Mouse (Mus musculus) gastrocnemius, adult 2 months (tissue): ENCODE data around the gene Pnrc2. TPM values are rescaled to one million over a fixed set of nuclear protein-coding genes. Genes with fewer than 3 reads are reported as not detected.

Source experiments
- DNase-seq: peaks from one replicate; pipeline ENCODE4 v3.0.0; 2022
- H3K27ac ChIP-seq: fragments of 200-600 bp; 2 replicates; pipeline ENCODE4 v1.8.1; 2022; ENCODE audit warnings: mild to moderate bottlenecking
- H3K4me3 ChIP-seq: fragments of 200-600 bp; 2 replicates; pipeline ENCODE4 v1.8.1; 2022; ENCODE audit warnings: mild to moderate bottlenecking, moderate library complexity
- CTCF ChIP-seq: fragments of 200-600 bp; IDR thresholded peaks from 2 replicates; pipeline ENCODE4 v1.8.1; 2022; ENCODE audit warnings: antibody characterized with exemption, mild to moderate bottlenecking, moderate library complexity
- intact Hi-C: fragments of 180-260 bp; cut with DNase I; formaldehyde crosslinking; loops from one replicate; pipeline ENCODE4 v1.15.1; 2025
- total RNA-seq, 2 experiments: library from RNA; stranded (reverse); gene quantifications; 2 replicates each; pipeline ENCODE4 v1.2.3; 2021

The Pnrc2 gene
- total RNA-seq, 2 experiments from 2014 or later: 36.7 to 44.8 TPM

DNA sequence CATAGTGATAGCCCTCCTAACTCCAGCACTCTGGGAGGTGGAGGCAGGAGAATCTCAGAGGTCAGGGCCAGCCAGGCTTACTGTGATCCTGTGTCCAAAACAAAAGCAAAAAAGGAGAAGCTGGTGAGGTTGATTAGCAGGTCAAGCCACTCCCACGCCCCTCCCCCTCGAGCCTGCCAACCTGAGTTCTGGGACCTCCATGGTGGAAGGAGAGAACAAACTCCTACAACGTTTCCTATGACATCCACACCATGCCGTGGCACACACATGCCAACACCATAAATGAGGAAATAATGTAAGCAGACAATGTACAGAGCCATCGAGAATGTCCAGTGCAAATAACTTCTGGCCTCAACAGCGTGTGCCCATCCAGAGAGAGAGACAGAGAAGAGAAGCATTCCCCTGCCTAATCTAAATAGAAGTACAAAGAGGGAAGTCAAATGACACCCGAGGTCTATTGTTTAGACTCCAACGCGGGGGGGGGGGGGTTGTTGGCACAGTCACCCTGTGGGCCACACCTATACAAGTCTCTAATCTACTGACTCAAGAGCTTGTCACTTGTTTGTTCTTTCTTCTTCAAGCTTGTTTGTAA lies 2.4 kb upstream of the Pnrc2 start:
- intact Hi-C loops: loop anchor here (5.0 kb wide), 1 partner anchor 54 kb away; no protein-coding TSS in a partner anchor
- peak; percentile 56 for DNase-seq
- TF ChIP-seq CTCF: no peak
- peak overlapping the region; percentile 64 for H3K4me3 ChIP-seq
- peak overlapping the region; percentile 99 for H3K27ac ChIP-seq

DNA sequence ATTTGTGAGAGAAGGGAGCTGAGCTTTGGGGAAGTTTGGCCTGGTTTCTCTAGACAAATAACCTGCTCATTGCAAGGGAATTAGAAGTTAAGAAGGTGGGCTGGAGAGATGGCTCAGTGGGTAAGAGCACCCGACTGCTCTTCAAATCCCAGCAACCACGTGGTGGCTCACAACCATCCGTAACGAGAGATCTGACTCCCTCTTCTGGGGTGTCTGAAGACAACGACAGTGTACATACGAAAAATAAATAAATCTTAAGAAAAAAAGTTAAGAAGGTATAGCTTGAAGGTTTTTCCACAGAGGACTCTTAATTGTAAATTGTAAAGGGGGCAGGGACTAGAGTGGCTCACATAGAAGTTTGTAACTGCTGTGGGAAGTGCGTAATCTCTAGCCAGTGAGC lies 1.9 kb upstream of the Pnrc2 start:
- no peak for TF ChIP-seq CTCF
- no peak overlapping the region; the same call in 1 of the 2 replicates for H3K4me3 ChIP-seq
- DNase-seq: no peak
- peak overlapping the region; percentile 99 for H3K27ac ChIP-seq
- intact Hi-C loops: loop anchor here (5.0 kb wide), 1 partner anchor 53 kb away; no protein-coding TSS in a partner anchor

DNA sequence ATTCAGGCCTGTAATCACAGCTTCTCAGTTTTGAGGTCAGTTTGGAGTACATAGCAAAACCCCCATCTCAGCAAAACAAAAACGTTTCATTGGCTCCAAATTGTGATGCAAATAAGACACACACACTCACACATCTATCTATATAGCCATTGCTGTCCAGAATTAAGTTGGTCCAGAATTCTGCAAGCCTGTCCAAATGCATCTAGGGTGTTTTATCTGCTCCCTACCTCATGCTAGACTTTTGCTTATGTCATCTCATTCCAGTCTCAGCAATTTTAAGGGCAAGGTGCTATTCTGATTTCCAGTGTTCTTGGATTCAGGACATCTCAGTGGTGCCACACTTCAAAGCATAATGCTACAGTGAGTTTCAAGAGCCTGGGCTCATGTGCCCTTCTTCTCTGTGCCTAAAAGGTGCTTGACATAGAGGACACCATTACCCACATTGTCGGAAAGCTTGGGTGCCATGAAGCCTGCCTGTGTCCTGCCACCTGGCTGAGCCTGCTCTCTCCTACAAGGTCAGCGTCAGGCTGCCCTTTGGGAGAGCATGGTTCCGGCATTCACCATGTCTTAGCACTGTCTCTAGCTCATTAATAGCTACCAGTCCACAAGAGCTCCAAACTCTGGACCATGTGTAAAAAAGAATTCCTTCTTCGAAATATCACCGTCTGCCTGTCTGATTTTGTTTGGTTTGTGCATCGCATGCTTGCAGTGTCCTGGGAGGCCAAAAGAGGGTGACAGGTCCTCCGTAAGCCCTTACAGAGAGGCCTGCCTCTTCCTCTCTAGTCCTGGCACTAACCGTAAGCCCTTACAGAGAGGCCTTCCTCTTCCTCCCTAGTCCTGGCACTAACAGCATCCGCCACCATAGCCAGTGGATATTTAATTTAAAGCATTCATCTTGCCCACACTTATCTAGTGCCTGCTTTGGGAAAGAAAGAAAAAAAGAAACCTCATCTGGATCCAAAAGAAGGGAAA lies 1.2 kb upstream of the Pnrc2 start:
- DNase-seq: no peak
- H3K4me3 ChIP-seq: peak overlapping the region; percentile 83

DNA sequence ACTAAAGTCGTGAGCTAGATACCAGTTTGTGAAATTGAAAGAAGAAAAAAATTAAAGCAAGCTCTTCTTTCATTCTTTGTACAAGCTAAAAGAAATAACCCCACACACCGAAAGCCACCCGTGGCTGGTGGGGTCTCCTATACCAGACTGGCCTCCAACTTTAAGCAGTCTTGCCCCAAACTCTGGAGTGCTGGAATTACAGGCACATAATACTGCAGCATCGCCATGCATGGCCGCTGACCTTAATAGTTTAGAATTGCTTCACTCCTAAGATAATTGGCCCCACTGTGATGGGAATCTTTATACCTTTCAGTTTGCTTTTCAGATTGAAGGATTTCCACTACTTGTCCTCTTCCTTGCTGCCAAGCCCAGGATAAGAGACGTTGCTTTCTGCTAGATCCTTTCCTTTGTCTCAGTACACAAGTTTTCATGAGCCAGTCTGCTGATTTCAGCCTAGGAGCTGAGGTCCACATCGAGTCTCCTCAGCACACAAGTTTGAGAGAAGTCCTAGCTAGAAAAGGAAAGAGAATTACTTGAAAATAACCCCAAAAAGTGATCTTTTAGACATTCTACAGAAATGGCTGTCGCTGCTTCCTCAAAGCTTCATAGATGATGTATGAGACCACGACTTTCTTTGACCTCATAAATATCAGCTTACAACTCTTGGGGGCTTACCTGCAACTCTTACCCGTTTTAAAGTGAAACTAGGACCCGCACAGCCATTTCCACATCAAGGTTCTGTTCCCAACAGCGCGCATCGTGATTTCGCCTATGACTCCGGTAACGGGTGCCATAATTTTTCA lies 860 bp downstream of the Pnrc2 start:
- TF ChIP-seq CTCF: no peak
- no peak for DNase-seq
- peak overlapping the region; percentile 99 for H3K27ac ChIP-seq
- peak overlapping the region; percentile 83 for H3K4me3 ChIP-seq
- intact Hi-C loops: loop anchor here (1.0 to 2.0 kb wide), 2 partner anchors 16 to 71 kb away; no protein-coding TSS in a partner anchor

More for the DNA sequence above, 1.2 kb upstream of the Pnrc2 start:
- intact Hi-C loops: loop anchor here (5.0 kb wide), 1 partner anchor 53 kb away; no protein-coding TSS in a partner anchor
- TF ChIP-seq CTCF: no peak
- H3K27ac ChIP-seq: peak overlapping the region; percentile 99

DNA sequence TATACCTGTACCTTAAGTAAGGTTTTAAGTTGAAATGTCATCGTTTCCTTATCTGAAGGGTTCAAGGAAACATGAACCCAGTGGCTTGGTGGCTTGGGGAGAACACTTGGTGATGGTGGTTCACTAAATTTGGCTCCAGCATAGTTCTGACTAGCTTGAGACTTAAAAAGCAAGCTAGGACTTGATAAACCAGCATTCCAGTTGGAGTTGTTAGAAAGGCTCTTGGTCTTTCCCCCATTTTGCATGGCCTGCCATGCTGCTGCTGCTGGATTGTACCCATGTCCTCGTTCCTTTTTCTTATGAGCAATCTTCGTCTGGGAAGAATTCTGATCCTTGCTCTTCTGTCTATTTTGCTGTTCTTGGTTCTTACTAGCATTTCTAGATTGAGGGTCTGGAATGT lies 1.6 kb downstream of the Pnrc2 start:
- Histone ChIP-seq H3K27ac (peak overlapping the region; percentile 99), H3K4me3 (peak overlapping the region; percentile 83)
- no peak for DNase-seq
- intact Hi-C loops: loop anchor here (2.0 kb wide), 1 partner anchor 15 kb away; no protein-coding TSS in a partner anchor
- no peak for TF ChIP-seq CTCF

DNA sequence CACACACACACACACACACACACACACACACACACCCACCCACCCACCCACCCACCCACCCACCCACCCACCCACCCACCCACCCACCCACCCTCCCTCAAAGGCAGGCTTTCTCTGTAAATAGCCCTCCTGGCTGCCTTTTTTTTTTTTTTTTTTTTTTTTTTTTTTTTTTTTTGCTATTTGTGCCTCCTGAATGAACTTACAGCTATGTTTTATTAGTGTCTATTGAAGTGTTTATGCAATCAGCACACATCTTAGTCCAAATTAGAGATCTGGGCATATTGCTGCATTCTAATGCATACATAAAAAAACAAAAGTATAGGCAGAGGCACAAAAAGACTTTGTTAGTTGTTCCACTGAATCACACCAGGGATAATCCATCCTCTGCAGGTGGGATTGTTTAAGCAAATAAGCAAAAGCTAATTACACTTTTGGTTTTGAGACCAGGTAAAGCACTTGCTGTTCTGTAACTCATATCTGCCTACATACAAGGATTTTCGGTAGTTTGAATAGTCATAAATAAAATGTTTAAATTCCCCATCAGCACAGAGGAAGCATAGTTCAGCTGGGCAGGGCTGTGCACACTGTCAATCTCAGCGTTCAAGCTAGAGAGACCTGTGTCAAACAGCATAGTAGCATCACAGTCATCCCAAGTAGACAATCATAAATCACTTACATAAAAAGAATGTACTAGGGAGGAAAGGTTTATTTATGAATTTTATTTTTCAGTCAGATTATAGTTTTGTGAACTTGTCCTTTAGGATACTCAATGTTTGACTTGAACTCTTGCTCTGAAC lies 3.2 kb downstream of the Pnrc2 start:
- intact Hi-C loops: no loop called here
- peak overlapping the region; percentile 99; the same call in 1 of the 2 replicates for H3K27ac ChIP-seq
- peak overlapping the region; percentile 83 for H3K4me3 ChIP-seq
- TF ChIP-seq CTCF: no peak
- no peak for DNase-seq

DNA sequence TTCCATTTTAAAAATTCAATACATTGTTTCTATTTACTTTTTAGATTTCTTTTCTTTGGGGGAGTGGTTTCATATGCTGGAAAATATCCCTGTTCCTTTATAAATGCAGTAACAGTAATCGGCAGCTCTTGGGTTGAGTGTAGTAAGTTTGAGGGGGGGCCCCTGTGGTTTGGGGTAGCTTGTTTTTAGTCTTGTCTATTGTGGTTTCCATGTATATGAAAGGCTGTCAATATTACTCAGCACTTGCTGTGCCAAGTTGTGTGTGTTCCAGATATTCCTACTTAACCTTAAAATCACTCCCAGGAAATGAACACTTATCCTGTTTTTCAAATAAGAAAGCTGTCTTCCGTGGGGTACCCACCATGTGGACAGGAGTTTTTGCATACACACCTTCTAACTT lies 4.7 kb downstream of the Pnrc2 start:
- Histone ChIP-seq H3K4me3 (no peak overlapping the region), H3K27ac (peak overlapping the region; percentile 48)
- no peak for TF ChIP-seq CTCF
- no peak for DNase-seq
- intact Hi-C loops: no loop called here

DNA sequence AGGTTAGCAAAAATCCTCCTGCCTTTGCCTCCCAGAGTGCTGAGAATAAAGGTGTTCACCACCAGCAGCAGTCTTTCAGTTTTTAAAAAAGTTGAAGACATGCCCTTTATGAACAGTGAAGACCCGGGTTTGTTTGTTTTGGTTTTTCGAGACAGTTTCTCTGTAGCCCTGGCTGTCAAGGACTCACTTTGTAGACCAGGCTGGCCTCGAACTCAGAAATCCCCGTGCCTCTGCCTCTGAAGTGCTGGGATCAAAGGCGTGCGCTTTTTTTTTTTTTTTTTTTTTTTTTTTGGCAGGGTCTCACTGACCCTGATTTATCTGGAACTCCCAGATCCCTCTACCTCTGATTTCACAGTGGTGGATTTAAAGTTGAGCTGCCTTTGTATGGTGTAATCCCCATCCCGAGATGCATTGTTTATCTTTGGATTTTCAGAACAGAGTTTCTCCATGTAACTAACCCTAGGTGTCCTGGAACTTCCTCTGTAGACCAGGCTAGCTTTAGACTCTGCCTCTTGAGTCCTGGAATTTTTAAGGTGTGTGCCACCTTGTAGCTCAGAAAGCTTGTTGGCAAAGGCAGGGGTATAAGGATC lies 16.0 kb downstream of the Pnrc2 start:
- H3K27ac ChIP-seq: peak overlapping the region; percentile 93
- TF ChIP-seq CTCF: no peak
- intact Hi-C loops: loop anchor here (2.0 kb wide), 1 partner anchor 15 kb away; the partner anchor contains the start of gene Pnrc2

DNA sequence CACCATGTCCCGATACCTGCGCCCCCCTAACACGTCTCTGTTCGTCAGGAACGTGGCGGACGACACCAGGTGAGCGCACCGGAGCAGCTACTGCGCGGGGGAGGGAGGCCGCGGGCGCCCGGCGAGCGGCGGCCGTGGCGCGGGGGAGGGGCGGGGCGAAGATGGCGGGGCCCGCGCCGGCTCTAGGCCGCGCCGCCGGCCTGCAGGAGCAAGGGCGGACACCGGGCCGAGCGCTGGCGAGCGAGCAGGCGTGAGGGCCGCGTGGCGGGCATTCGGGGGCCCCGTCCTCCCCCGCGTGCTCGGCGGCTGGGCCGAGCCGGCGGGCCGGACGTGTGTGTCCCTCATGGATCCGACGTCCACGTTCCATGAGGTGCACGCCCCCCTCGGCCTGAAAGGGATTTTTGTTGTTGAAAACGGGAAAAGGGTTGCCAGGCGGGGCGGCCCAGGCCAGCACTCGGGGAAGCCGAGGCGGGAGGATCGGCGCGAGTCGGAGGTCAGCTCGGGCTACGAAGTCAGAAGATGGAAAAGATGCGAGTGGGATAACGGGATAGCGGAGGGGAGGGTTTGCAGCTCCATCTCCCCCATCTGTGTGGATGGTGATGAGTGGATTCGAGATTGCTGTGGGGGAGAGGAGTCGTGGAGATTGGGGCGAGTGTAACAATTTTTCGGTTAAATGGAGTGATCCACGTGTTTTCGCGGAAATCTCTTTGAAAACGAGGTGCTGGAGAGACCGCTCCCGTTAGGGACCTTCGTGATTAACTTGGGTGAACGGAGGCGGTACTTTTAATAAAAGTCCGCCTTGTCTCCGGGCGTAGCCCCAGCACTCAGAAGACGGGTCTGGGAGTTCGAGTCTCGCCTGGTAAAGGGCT lies 17.2 kb downstream of the Pnrc2 start:
- Histone ChIP-seq H3K27ac (peak overlapping the region; percentile 93), H3K4me3 (peak overlapping the region; percentile 94)
- intact Hi-C loops: loop anchor here (2.0 kb wide), 1 partner anchor 16 kb away; the partner anchor contains the start of gene Pnrc2
- DNase-seq: peak; percentile 70
- no peak for TF ChIP-seq CTCF

More for the DNA sequence above, 16.0 kb downstream of the Pnrc2 start:
- DNase-seq: no peak
- peak overlapping the region; percentile 94 for H3K4me3 ChIP-seq
